Mouse (Mus musculus) retina, postnatal 7 days (tissue): ENCODE measurements around the gene Spryd7.

Experiments used
- DNase-seq: peaks from one replicate; pipeline ENCODE4 v3.0.0-alpha.2; 2012; ENCODE audit warnings: low read depth, low spot score

Gene Spryd7

DNA sequence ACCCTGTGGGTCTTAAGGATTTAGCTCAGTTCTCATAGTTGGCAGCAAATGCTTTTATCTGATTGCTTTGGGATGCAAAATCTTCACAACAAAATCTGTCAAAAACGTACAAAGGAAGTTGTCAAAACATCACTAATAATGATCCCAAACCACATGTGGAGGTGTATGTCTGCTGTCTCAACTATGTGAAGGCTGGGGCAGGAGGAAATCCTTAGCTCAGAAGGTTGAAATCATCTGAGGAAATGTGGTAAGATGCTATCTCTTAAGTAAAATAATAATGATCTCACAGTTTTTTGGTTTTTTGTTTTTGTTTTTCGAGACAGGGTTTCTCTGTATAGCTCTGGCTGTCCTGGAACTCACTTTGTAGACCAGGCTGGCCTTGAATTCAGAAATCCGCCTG is 20.9 kb downstream of the Spryd7 start:
- DNase-seq: no peak

DNA sequence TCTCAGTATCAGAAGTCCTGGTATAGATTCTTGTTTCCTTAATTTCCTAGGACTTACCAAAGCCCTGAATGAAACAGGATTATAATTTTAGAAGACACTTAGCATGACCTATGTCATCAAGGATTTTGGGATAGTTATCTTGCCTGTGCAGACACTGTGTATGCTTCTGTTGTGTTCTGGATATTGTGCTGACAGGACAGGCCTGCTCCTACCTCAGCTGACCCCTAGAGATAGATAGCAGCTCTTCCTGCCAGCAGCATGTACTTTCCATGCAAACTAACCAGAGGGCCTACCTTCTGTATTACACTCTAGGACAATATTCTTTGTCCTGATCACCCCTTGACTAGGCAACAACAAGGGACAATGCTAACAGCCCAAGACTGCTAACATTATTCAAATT is 25.7 kb downstream of the Spryd7 start:
- DNase-seq: no peak

GRCm38 (mm10) chr14:61530396-61530795 is 26.3 kb downstream of the Spryd7 start:
- DNase-seq: no peak

- DNase-seq: no peak
These were observed 27.2 kb downstream of the Spryd7 start for GRCm38 (mm10) chr14:61529533-61529932.

- DNase-seq: no peak
These were observed 30.7 kb downstream of the Spryd7 start for GRCm38 (mm10) chr14:61526006-61526405.

- no peak for DNase-seq
These were observed 32.9 kb downstream of the Spryd7 start for GRCm38 (mm10) chr14:61523821-61524220.

GRCm38 (mm10) chr14:61518659-61519480 is 37.8 kb downstream of the Spryd7 start:
- DNase-seq: no peak

DNA sequence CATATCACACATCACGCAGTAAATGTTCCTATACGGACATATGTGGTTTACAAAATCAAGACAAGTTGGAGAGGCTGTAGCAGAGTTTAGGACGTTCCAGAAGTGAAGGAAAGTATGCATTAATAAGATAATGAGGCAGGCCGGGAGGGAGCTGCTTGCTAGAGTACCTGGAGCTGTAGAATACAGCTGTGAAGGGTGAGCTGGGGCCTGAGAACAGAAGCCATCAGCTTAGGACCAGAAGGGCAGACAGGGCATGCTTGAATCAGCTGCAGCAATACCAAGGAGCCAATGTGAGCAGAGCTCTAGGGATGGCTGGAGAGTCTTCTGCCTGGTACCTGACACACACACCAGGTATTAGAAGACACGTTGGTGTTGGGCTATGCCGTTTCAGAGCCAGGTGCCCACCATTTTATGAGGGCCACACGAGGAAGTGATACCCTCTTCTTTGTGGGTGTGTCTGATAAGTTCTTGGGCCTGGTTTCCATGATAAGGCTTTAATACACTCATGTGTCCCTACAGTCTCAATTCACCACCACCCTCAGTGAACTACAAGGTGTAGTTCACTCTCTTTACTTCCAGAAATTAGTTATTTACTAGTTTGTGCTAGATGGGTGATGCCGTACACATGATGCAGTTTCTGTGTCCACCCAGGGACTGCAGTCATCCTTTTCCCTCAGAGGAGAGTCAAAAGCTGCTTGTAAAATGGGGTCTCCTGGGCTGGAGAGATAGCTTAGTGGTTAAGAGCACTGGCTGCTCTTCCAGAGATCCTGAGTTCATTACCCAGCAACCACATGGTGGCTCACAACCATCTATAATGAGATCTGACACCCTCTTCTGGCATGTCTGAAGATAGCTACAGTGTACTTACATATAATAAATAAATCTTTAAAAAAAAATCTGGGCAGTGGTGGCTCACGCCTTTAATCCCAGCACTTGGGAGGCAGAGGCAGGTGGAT is 39.9 kb downstream of the Spryd7 start:
- DNase-seq: no peak

DNA sequence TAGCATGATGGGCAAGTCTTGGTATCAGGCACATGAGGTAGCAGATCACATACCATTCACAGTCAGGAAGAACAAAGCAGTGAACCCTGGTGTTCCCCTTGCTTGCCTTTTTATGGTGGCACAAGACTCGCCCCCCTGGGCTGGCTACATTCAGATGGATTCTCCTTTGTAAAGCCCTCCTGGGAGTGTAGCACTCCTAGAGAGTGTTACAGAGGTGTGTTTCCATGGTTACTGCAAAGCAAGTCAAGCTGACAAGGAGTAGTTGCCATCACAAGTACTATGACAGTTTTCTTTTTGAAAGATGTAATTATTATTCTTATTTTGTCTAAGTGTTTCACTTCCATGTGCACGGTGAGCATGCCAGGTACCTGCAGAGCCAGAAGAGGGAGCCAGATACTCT is 45.2 kb downstream of the Spryd7 start:
- DNase-seq: no peak

- peak; percentile 86 for DNase-seq
These were observed 58.8 kb downstream of the Spryd7 start for GRCm38 (mm10) chr14:61497716-61498490.

- DNase-seq: no peak
These were observed 63.1 kb downstream of the Spryd7 start for GRCm38 (mm10) chr14:61493511-61494135.
